Mouse (Mus musculus) spleen, adult 2 months (tissue): ENCODE measurements around the gene Nck2. TPM values are rescaled to one million over a fixed set of nuclear protein-coding genes. Genes with fewer than 3 reads are reported as not detected.
A peak's percentile ranks its signal among the peaks of the same experiment; 100 is the strongest.

ENCODE experiments used
- DNase-seq, 2 experiments: peaks; one replicate each; pipeline versions ENCODE4 v3.0.0 to v3.0.0-alpha.2; 2012 to 2021; ENCODE audit warnings: low spot score in 2 of 2, low read depth in 1 of 2
- H3K27ac ChIP-seq: fragments of 200-500 bp; 2 replicates; pipeline ENCODE4 v1.5.1; 2012; ENCODE audit warnings: low read length, inconsistent platforms; ENCODE audit not compliant: insufficient read depth
- H3K27me3 ChIP-seq: fragments of 200-500 bp; 2 replicates; pipeline ENCODE4 v1.6.1; 2012; ENCODE audit warnings: mild to moderate bottlenecking, moderate library complexity, low read length, inconsistent platforms; ENCODE audit not compliant: control insufficient read depth, insufficient read depth
- H3K36me3 ChIP-seq: fragments of 200-500 bp; 2 replicates; pipeline ENCODE4 v1.6.1; 2012; ENCODE audit warnings: mild to moderate bottlenecking, low read length, inconsistent platforms; ENCODE audit not compliant: control insufficient read depth, insufficient read depth
- H3K4me1 ChIP-seq: fragments of 200-500 bp; 2 replicates; pipeline ENCODE4 v1.6.1; 2011; ENCODE audit warnings: inconsistent platforms; ENCODE audit not compliant: control insufficient read depth, insufficient read depth, insufficient read length
- H3K4me3 ChIP-seq: fragments of 200-500 bp; 2 replicates; pipeline ENCODE4 v1.5.1; 2011; ENCODE audit warnings: mild to moderate bottlenecking, inconsistent platforms; ENCODE audit not compliant: insufficient read depth, insufficient read length; ENCODE audit errors: extremely low read depth
- CTCF ChIP-seq: fragments of 200-500 bp; IDR thresholded peaks from 2 replicates; pipeline ENCODE4 v1.5.1; 2011; ENCODE audit warnings: mild to moderate bottlenecking, inconsistent platforms; ENCODE audit not compliant: insufficient read depth, insufficient read length, insufficient replicate concordance; ENCODE audit errors: extremely low read depth
- POLR2A ChIP-seq: fragments of 200-500 bp; IDR thresholded peaks from 2 replicates; pipeline ENCODE4 v1.6.1; 2011; ENCODE audit warnings: low read depth, low read length, inconsistent platforms
- WGBS: fragments of 180-500 bp; shearing (Covaris S2); methylation state at CpG from one replicate; pipeline ENCODE4 v1.1.7; 2018; 5-methylcytosine and 5-hydroxymethylcytosine counted together
- polyA plus RNA-seq: library from polyadenylated mRNA; depleted of rRNA; stranded (reverse); fragments of >200 nt; gene quantifications from 2 replicates; pipeline ENCODE4 v1.2.3, GENCODE M21; 2012

Nck2 gene
- polyA plus RNA-seq, 1 experiment, result 15.9 TPM

DNA sequence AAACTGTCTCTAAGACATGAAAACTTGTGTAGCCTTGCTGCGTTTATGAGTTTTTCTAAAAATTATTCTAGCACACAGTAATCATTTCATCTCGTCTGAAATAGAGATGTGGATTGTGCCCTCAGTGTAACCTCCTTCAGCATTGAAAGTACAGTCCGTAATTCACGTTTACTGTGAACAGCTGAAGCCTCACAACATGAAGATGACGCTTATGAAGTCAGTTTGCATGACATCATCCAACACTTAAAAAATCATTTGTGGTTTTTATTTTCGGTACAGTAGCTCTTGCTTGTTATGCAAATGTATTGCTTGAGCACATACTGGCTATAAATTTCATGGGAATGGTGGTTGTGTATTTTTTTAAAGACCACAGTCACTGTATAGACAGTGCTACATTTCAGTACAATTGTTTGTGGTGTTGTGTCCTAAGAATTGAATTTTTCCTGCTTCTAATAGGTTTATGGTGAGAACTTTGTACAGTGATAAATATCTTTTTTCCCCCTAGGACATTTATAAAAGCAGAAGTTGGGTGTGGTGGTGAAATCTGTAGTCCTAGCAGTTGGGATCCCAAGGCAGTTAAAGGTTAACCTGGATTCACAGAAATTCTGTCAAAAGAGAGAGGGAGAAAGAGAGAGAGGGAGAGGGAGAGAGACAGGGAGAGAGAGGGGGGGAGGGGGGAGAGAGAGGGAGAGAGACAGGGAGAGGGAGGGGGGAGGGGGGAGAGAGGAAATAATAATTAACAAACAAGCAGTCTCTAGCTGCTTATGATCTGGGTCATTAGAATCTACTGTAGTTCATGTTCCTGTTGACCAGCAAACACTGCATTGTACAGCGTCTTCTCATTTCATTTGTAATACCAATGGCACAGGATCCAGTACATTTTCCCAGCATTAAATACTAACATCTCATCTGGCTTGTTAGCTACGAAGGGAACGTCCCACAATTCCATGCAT is 14.2 kb upstream of the Nck2 start:
- DNase-seq, result no peak
- H3K36me3 ChIP-seq, result no peaks in the 10 kb centered on the region
- WGBS, result 76% methylated on average over 9 of the region's 9 CpGs
- no peak overlapping the region for H3K27ac ChIP-seq
- H3K27me3 ChIP-seq, result no peaks in the 10 kb centered on the region
- TF ChIP-seq POLR2A (no peak), CTCF (no peak)
- H3K4me3 ChIP-seq, result no peak overlapping the region
- H3K4me1 ChIP-seq, result no peaks in the 10 kb centered on the region

- H3K4me1 ChIP-seq, result no peaks in the 10 kb centered on the region
- no peaks in the 10 kb centered on the region for H3K27me3 ChIP-seq
- WGBS, result 82% methylated on average over 4 of the region's 4 CpGs
Measured at GRCm38 (mm10) chr1:43433853-43434252, 10.5 kb upstream of the Nck2 start.

DNA sequence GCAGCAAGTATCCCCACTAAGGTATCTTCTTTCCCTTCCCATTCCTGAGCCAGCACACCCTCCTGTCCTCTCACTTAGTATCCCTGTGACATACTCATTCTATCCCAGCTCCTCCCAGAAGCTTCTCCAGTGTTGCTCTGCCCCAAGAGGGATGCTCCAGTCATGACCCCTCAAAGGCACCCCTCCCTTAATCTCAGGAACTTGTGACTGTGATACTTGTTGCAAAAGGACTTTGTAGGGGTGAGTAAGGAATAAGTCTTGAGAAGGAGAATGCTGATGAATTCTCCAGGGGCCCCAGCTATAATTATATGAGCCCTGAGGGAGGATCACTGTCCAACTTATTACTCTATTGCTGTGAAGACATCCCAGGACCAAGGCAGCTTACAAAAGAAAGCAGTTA is 7.8 kb upstream of the Nck2 start:
- no peaks in the 10 kb centered on the region for H3K36me3 ChIP-seq
- no peak for DNase-seq
- no peaks in the 10 kb centered on the region for H3K27me3 ChIP-seq
- no peak for TF ChIP-seq CTCF
- no peak for TF ChIP-seq POLR2A
- H3K27ac ChIP-seq, result no peak overlapping the region
- no peaks in the 10 kb centered on the region for H3K4me1 ChIP-seq
- H3K4me3 ChIP-seq, result no peak overlapping the region

More at GRCm38 (mm10) chr1:43433853-43434252, 10.5 kb upstream of the Nck2 start:
- TF ChIP-seq POLR2A (no peak), CTCF (no peak)
- H3K27ac ChIP-seq, result no peak overlapping the region
- no peak for DNase-seq
- H3K36me3 ChIP-seq, result no peaks in the 10 kb centered on the region
- H3K4me3 ChIP-seq, result no peak overlapping the region

GRCm38 (mm10) chr1:43439261-43439660 is 5.1 kb upstream of the Nck2 start:
- Histone ChIP-seq H3K27me3 (no peaks in the 10 kb centered on the region), H3K27ac (no peak overlapping the region), H3K36me3 (no peaks in the 10 kb centered on the region), H3K4me3 (no peak overlapping the region), H3K4me1 (no peaks in the 10 kb centered on the region)
- 79% methylated on average over 1 of the region's 1 CpGs for WGBS
- no peak for TF ChIP-seq CTCF
- TF ChIP-seq POLR2A, result no peak
- DNase-seq, result no peak

GRCm38 (mm10) chr1:43442568-43442967 is 1.8 kb upstream of the Nck2 start:
- DNase-seq, result no peak
- no peak overlapping the region for H3K27ac ChIP-seq
- WGBS, result 90% methylated on average over 2 of the region's 2 CpGs
- no peaks in the 10 kb centered on the region for H3K36me3 ChIP-seq
- peaks cover 5% of the 10 kb centered on the region; the same call in 1 of the 2 replicates for H3K4me1 ChIP-seq
- no peak overlapping the region for H3K4me3 ChIP-seq
- TF ChIP-seq CTCF, result no peak
- H3K27me3 ChIP-seq, result peaks cover 4% of the 10 kb centered on the region; the same call in 1 of the 2 replicates

DNA sequence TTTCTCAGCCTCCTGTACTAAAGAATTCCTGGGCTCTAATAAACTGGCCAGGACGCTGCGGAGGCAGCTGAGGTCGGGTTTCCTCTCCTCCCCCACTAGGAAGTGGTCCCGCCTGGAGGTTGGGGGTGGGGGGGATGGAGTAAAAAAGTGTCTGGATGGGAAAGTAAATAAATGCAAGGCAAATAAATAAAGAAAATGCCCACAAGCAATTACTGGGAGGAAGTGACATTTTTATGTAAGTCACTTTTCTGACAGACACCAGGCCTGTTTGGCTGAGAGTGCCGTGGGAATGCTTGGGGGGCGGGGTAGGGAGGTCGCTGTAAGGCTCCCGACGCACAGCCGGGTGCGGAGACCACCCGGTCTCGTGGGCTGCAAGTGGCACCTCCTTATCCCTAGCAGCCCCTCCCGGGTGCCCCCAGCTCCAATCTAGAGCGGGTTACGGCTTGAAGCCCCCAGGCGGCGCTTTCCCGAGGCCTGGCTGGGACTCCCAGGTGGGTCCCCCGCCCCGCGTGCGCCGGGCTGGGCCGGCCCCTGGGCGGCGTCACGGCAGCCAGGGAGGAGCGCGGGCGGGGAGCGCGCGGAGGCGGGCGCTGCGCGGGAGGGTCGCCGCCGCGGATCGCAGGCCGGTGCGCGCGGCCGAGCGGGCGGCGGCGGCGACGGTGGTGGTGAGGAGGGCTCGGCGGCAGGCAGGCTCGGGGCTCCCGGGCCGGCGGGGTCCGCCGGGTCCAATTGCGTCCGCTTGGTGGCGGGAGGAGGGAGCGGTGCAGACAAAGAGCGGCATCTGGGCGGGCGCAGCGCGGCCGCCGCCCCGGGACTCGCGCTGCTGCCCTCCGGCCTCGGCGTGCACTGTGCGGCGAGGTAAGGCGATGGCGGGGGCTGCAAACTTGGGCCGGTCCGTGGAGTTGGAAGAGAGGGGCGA is 1.1 kb downstream of the Nck2 start:
- TF ChIP-seq CTCF, result no peak
- TF ChIP-seq POLR2A, result no peak; the same call in 1 of the 2 replicates
- H3K27ac ChIP-seq, result peak overlapping the region; percentile 78

More for the DNA sequence above, 1.1 kb downstream of the Nck2 start:
- WGBS, result 1% methylated on average over 86 of the region's 86 CpGs
- Histone ChIP-seq H3K27me3 (peaks cover 4% of the 10 kb centered on the region; the same call in 1 of the 2 replicates), H3K4me1 (peaks cover 9% of the 10 kb centered on the region; the same call in 1 of the 2 replicates), H3K4me3 (peak overlapping the region; percentile 79), H3K36me3 (no peaks in the 10 kb centered on the region; the same call in 1 of the 2 replicates)
- peak in 1 of 2 experiments; percentile 72 for DNase-seq
